In genomic region chr11:94466333-94466855, GRCm38 (mm10) we compare ENCODE assay signal across 17 mouse cellular contexts. TPM values are rescaled to one million over a fixed set of nuclear protein-coding genes. Genes with fewer than 3 reads are reported as not detected.
"Had no signal": no experiment of that assay in that cellular context is flagged by ENCODE, and none has a peak within 500 bp of the region (broad histone marks: within the 10 kb centered on the region; RNA-seq: fewer than 3 reads in every experiment).

No protein-coding gene starts in this region.

- DNase-seq: kidney, adult 8-10 months; kidney, postnatal 25 days; lung, adult 2 months; lung, postnatal 10 days; lung, postnatal 4 days; thymus, postnatal 36 days had no signal

- H3K4me2 ChIP-seq: midbrain, embryonic 11.5 days; neural tube, embryonic 15.5 days; stomach, embryonic 15.5 days had no signal

- H3K36me3 ChIP-seq: stomach, embryonic 15.5 days had no signal

- H3K4me3 ChIP-seq: left cerebral cortex, adult 2 months; myocyte; neural tube, embryonic 15.5 days; stomach, embryonic 15.5 days had no signal

- H3K27me3 ChIP-seq: neural tube, embryonic 15.5 days; stomach, embryonic 15.5 days had no signal

- H3K9ac ChIP-seq: liver, embryonic 14.5 days; neural tube, embryonic 15.5 days; stomach, embryonic 15.5 days had no signal

- H3K9me3 ChIP-seq: neural tube, embryonic 15.5 days; stomach, embryonic 15.5 days had no signal

- H3K27ac ChIP-seq: liver, embryonic 14.5 days; neural tube, embryonic 15.5 days; stomach, embryonic 15.5 days had no signal

RNA-seq across cellular contexts. Expression of gene Spata20, which starts 19.6 kb away (rescaled TPM):
- total RNA-seq: liver, adult 2 months; megakaryocyte, adult 5-6 weeks had no signal
- polyA plus RNA-seq: limb, embryonic 11.5 days; liver, adult 2 months; liver, embryonic 14.5 days; midbrain, embryonic 11.5 days; myocyte; neural tube, embryonic 11.5 days; spleen, adult 2 months had no signal

RNA-seq across cellular contexts. Expression of gene Epn3, which starts 33.4 kb away (rescaled TPM):
- total RNA-seq: liver, adult 2 months; megakaryocyte, adult 5-6 weeks had no signal

RNA-seq across cellular contexts. Expression of gene Mycbpap, which starts 55.1 kb away (rescaled TPM):
- total RNA-seq: megakaryocyte, adult 5-6 weeks had no signal
